Mouse (Mus musculus): ENCODE results near the gene Rmi2.
"Not testable (repeated sequence)": the region's sequence is repeated elsewhere in the genome, so short reads cannot be mapped to it uniquely, and the experiment has no call there.

The Rmi2 gene

GRCm38 (mm10) chr16:10834911-10835587 is at the start of gene Rmi2:
TSS of gene Rmi2 (plus strand) at chr16:10835059.
- DNase-seq = peak; percentile 91

GRCm38 (mm10) chr16:10785371-10786231 is 49.3 kb upstream of the Rmi2 start, which contains the start of gene Socs1:
TSS of gene Socs1 (minus strand) at chr16:10785536.
- DNase-seq = peak; percentile 71 to 73

- DNase-seq = peak; percentile 84 to 91
Measured at GRCm38 (mm10) chr16:10786288-10786687, 48.6 kb upstream of the Rmi2 start.

GRCm38 (mm10) chr16:10786782-10787547 is 47.9 kb upstream of the Rmi2 start:
- DNase-seq = no peak

GRCm38 (mm10) chr16:10787548-10788058 is 47.3 kb upstream of the Rmi2 start:
- DNase-seq = no peak

GRCm38 (mm10) chr16:10788271-10788670 is 46.6 kb upstream of the Rmi2 start, which contains the start of gene Tnp2:
TSS of gene Tnp2 (minus strand) at chr16:10788660.
- DNase-seq = no peak

GRCm38 (mm10) chr16:10788866-10789265 is 46.0 kb upstream of the Rmi2 start:
- no peak for DNase-seq

GRCm38 (mm10) chr16:10790702-10791101 is 44.2 kb upstream of the Rmi2 start, which contains the start of gene Prm3:
TSS of gene Prm3 (minus strand) at chr16:10790914.
- DNase-seq = no peak

- DNase-seq = no peak
Measured at GRCm38 (mm10) chr16:10796034-10796433, 38.8 kb upstream of the Rmi2 start, which contains the start of gene Prm2. TSS of gene Prm2 (minus strand) at chr16:10796134.

GRCm38 (mm10) chr16:10802420-10802819 is 32.4 kb upstream of the Rmi2 start:
- not testable (repeated sequence) for DNase-seq

- no peak for DNase-seq
Measured at GRCm38 (mm10) chr16:10805789-10806527, 28.9 kb upstream of the Rmi2 start, which contains the start of gene Prm1. TSS of gene Prm1 (minus strand) at chr16:10805839.

- DNase-seq = peak; percentile 21 to 22
Measured at GRCm38 (mm10) chr16:10810376-10810775, 24.5 kb upstream of the Rmi2 start.

GRCm38 (mm10) chr16:10812865-10813371 is 21.9 kb upstream of the Rmi2 start, which contains the start of gene Gm11172:
TSS of gene Gm11172 (plus strand) at chr16:10812915.
- DNase-seq = no peak

GRCm38 (mm10) chr16:10813726-10814125 is 21.1 kb upstream of the Rmi2 start:
- DNase-seq = no peak

- no peak for DNase-seq
Measured at GRCm38 (mm10) chr16:10814864-10815263, 20.0 kb upstream of the Rmi2 start.

GRCm38 (mm10) chr16:10818579-10819135 is 16.2 kb upstream of the Rmi2 start:
- DNase-seq = no peak

- DNase-seq = no peak
Measured at GRCm38 (mm10) chr16:10819966-10820365, 14.9 kb upstream of the Rmi2 start.

- DNase-seq = no peak
Measured at GRCm38 (mm10) chr16:10821387-10821786, 13.5 kb upstream of the Rmi2 start.

- no peak for DNase-seq
Measured at GRCm38 (mm10) chr16:10824536-10824935, 10.3 kb upstream of the Rmi2 start.

GRCm38 (mm10) chr16:10825840-10826239 is 9.0 kb upstream of the Rmi2 start:
- no peak for DNase-seq

GRCm38 (mm10) chr16:10827269-10827668 is 7.6 kb upstream of the Rmi2 start:
- DNase-seq = no peak

All from cerebellum, adult 18-20 months (tissue).